Mouse (Mus musculus) liver, embryonic 14.5 days (tissue): ENCODE data around the gene Gata2.

ENCODE experiments used
- CTCF ChIP-seq: IDR thresholded peaks from 2 replicates; pipeline ENCODE4 v1.5.1; 2016; ENCODE audit warnings: antibody characterized with exemption, low read depth, control low read depth
- EP300 ChIP-seq: IDR thresholded peaks from 2 replicates; pipeline ENCODE4 v1.6.1; 2016; ENCODE audit warnings: antibody characterized with exemption, low read depth

DNA sequence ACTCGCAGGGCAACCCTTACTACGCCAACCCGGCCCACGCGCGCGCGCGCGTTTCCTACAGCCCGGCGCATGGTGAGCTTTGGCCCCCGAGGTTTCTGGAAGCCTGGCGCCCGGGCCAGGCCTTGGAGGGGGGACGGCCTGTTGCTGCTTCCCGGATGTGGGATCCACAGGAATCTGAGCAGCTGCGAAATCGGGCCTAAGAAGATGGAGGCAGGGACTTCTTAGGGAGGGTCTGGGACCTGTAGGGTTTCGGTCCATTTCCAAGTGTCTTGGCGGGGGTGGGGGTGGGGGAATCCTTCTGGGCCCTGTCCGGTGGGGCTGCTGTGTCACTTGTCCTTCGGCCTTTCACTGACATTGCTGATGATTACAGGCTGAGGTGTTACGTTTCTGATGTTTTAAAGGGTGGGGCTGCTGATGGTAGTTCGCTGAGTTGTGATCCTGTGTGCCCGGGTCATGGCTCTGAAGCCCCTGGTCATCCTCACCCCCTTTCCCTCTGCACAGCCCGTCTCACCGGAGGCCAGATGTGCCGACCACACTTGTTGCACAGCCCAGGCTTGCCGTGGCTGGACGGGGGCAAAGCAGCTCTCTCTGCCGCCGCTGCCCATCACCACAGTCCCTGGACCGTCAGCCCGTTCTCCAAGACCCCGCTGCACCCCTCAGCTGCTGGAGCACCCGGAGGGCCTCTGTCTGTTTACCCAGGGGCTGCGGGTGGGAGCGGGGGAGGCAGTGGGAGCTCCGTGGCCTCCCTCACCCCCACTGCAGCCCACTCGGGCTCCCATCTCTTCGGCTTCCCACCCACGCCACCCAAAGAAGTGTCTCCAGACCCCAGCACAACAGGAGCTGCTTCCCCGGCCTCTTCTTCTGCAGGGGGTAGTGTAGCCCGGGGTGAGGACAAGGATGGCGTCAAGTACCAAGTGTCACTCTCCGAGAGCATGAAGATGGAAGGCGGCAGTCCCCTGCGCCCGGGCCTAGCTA is 6.3 kb downstream of the Gata2 start:
- TF ChIP-seq CTCF (no peak), EP300 (no peak)
